Mouse (Mus musculus): Measurements from ENCODE around the gene Cxcl3. TPM values are rescaled to one million over a fixed set of nuclear protein-coding genes. Genes with fewer than 3 reads are reported as not detected.
"Not testable (repeated sequence)": the region's sequence is repeated elsewhere in the genome, so short reads cannot be mapped to it uniquely, and the experiment has no call there.

The Cxcl3 gene
- total RNA-seq, 1 experiment from 2014 or later, result not detected

GRCm38 (mm10) chr5:90790074-90790502 lies 4.2 kb downstream of the Cxcl3 start:
- no peak for DNase-seq

GRCm38 (mm10) chr5:90794195-90794625 lies 8.3 kb downstream of the Cxcl3 start, which contains the start of gene Cxcl15:
Cxcl15 (plus strand) TSS chr5:90794534.
- DNase-seq, result no peak

GRCm38 (mm10) chr5:90795392-90795791 lies 9.5 kb downstream of the Cxcl3 start:
- DNase-seq, result not testable (repeated sequence)

GRCm38 (mm10) chr5:90804574-90804973 lies 18.7 kb downstream of the Cxcl3 start:
- no peak for DNase-seq

- no peak for DNase-seq
These were observed 20.1 kb downstream of the Cxcl3 start for GRCm38 (mm10) chr5:90806050-90806449.

- no peak for DNase-seq
These were observed 21.5 kb downstream of the Cxcl3 start for GRCm38 (mm10) chr5:90807176-90807950.

GRCm38 (mm10) chr5:90819756-90820155 lies 33.9 kb downstream of the Cxcl3 start:
- DNase-seq, result no peak

GRCm38 (mm10) chr5:90832145-90832767 lies 46.4 kb downstream of the Cxcl3 start:
- no peak for DNase-seq

- DNase-seq, result no peak
These were observed 47.0 kb downstream of the Cxcl3 start for GRCm38 (mm10) chr5:90832768-90833388.

GRCm38 (mm10) chr5:90834436-90834835 lies 48.5 kb downstream of the Cxcl3 start:
- DNase-seq, result no peak

GRCm38 (mm10) chr5:90838582-90838981 lies 52.7 kb downstream of the Cxcl3 start:
- DNase-seq, result no peak

Small RNAs within 50 kb of the gene (microRNA-seq; reads per million reads assigned to microRNA genes)
- gene Gm24322, result 0 reads per million in 2 experiments

Other genes starting within 250 kb of the Cxcl3 start
- not detected in 2 replicates for gene 5830473C10Rik, start 225.0 kb upstream of the Cxcl3 start, total RNA-seq (2021)
- gene Rassf6, start 145.4 kb upstream of the Cxcl3 start, total RNA-seq (2021), result 1.7 and 2.8 TPM in 2 replicates
- not detected in 2 replicates for gene Cxcl5, start 26.7 kb upstream of the Cxcl3 start, total RNA-seq (2021)
- gene Ppbp, start 17.6 kb upstream of the Cxcl3 start, total RNA-seq (2021), result 1.2 and 2.7 TPM in 2 replicates
- 7.6 and 8.4 TPM in 2 replicates for gene Pf4, start 13.7 kb upstream of the Cxcl3 start, total RNA-seq (2021)
- gene Cxcl15, start 8.4 kb downstream of the Cxcl3 start, total RNA-seq (2021), result not detected in 2 replicates
- 0.73 and 1.00 TPM in 2 replicates for gene Cxcl1, start 105.1 kb downstream of the Cxcl3 start, total RNA-seq (2021)
- gene Cxcl2, start 117.8 kb downstream of the Cxcl3 start, total RNA-seq (2021), result 1.1 TPM in 1 of 2 replicates, not detected in the other
- 12.4 and 18.7 TPM in 2 replicates for gene Mthfd2l, start 145.0 kb downstream of the Cxcl3 start, total RNA-seq (2021)
- not detected in 2 replicates for gene Epgn, start 241.4 kb downstream of the Cxcl3 start, total RNA-seq (2021)